Mouse (Mus musculus) mouse trophoblast stem cell (cell line): ENCODE results near the gene Zfp282.

ENCODE experiments used
- in situ Hi-C, 2 experiments: fragments of 300-500 bp; cut with MseI, MboI; formaldehyde crosslinking; loops; 2 replicates in 1 of 2; 3 replicates in 1 of 2; pipeline ENCODE4 v1.15.1; 2025

Zfp282 gene

DNA sequence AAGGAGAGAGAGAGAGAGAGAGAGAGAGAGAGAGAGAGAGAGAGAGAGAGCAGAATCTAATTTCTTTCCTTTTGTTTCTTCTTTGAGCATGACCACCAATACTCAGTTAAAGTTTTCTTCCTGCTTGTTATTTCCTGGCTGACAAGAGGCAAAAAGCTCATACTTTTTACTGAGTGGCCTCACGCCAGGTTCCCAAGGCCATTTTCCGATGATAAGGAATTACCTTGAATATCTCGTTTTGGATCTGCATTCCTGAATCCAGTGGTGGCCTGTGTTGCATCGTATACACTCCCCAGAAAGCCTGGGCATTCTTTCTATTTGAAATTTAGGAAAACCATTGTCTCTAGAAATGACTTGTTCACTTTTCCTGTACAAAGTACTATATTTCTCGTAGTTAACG lies 22.4 kb downstream of the Zfp282 start:
- in situ Hi-C loops, result no loop called here

DNA sequence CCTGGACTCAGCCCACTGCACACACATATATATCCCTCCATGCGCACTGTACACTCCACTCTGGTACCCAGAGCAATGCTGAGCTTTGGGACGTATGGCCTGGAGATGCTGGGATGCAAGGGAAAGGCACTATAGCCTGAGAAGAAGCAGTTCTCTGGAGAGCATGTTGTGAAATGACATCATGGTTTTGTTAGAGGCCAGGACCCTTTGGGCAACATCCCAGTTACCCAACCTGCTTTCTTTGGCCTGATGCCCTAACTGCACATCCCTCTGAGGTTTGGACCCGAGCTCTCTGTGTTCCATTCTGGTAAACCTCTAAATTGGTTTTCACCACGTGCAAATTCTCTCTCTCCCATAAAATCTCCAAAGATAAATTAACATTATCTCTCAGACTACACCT lies 26.6 kb downstream of the Zfp282 start:
- in situ Hi-C loops, result no loop called here

DNA sequence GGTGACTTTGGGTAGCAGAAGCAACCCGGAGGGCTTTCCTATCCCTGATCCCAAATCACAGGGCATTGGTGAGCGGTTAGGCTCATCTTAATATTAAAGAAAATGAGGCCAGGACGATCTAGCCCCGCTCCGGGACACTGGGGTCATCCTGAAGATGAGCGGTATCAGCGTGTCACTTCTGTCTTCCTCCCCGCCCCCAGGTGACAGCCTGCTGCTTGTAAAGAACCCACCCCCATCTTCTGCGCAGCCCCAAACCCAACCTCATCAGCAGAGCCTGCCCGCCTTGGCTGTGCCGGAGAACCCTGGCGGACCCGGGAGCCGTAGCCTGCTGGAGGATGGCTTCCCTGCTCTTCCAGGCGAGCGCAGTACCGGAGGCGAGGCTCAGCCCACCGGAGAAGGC lies 27.4 kb downstream of the Zfp282 start:
- in situ Hi-C loops, result no loop called here

DNA sequence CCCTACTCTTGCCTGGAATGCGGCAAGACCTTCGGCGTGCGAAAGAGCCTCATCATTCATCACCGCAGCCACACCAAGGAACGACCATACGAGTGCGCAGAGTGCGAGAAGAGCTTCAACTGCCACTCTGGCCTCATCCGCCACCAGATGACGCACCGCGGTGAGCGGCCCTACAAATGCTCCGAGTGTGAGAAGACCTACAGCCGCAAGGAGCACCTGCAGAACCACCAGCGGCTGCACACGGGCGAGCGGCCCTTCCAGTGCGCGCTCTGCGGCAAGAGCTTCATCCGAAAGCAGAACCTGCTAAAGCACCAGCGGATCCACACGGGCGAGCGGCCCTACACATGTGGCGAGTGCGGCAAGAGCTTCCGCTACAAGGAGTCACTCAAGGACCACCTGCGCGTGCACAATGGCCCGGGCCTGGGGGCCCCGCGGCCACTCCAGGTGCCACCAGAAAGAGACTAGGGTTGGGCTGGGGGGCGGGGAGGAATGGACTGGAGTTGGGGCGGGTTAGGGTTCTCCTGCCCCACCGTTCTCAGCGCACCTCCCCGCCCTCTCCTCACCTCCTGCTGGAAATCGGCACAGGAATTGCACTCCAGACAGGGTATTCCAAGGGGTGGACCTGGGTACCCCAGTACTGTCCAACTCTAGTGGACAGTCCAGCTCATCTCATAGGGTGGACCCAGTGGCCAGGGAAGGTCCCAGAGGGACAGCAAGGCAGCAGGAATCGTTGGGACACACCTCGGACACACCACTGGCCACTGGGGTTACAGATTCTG lies 28.1 kb downstream of the Zfp282 start:
- in situ Hi-C loops, result no loop called here

DNA sequence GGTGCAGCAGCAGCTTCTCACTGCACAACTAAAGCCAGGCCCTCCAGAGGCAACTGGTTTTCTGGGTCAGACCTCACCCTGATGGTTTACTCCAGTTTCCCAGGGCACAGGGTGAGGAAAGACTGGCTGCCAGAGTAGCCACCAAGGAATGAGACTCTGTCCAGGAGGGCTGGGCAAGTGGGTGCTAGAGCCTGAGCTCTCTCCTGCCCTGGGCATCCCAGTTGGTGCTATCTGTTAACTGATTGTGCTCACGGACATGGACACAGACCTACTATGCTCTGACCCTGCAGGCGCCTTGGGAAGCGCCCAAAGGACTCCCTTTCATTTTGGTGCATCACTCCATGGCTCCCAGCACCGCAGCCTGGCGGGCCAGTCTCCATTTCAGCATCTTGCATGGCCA lies 29.3 kb downstream of the Zfp282 start:
- in situ Hi-C loops, result no loop called here

DNA sequence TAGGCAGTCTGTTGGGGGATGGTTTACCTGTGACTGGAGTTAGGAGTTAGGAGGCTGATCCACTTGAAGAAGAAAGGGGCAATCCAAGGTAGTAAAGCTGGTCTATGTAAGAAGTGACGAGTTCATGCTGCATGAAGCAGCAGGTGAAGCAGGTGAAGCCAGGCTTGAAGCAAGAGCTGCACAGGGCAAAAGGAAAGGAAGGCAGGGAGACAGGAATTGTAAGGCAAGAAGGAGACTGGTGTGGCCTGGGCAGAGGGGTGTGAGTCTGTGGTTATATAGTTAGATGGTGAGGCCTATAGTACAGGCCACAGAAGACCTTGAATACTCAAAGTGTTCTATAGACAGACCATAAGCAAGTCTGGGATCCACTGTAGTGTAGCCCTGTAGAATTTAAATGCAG lies 32.0 kb downstream of the Zfp282 start:
- in situ Hi-C loops, result no loop called here

DNA sequence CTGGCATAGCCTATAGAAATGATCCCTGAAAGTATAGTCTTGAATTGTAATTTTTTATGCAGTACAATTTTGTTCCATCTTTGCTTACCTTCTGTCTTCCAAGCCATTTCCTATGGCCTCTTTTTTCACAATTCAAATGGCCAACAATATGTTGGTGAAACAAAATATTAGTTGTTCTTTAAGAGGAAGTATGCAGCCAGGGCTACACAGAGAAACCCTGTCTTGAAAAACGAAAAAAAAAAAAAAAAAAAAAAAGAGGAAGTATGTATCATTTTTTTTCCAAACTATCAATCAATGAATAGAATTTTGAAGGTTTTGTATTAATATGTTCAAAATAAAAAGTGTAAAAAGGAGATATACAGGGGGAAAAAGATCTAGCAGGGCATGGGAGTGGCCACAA lies 34.6 kb downstream of the Zfp282 start:
- in situ Hi-C loops, result no loop called here

DNA sequence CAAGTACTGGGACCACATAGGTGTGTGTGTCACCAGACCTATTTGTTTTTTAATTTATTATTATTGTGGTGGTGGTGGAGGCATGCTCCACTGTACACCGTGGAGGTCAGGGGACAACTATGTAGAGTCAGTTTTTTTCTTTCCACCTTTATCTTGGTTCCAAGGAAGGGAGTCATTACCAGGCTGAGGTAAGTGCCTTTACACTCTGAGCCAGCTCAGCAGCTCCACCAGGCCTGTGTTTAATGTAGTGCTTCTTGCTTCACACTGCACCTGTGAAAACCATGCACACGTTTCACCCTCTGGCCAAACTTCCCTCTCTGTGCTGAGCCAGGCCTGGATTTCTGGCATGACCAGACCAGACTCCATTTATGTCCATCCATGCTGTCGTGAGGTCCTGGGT lies 36.0 kb downstream of the Zfp282 start:
- in situ Hi-C loops, result no loop called here

DNA sequence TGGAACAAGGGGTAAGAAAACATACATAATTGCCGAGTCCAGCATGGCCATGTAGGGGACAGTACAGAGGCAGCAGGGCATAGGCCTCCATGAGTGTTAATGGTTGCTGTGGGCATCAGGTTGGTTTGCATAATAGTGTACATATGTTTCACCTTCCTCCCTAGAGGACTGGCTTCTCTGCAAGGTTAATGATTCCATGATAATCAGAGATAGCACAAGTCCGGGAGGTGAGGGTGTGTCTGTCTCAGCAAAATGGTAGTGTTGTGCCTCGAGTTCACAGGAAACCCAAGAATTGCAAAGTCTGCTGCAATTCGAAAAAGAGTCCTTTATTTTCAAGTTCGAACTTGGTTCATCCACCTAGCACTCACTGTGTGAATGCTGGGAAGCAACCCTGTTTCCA lies 40.0 kb downstream of the Zfp282 start:
- in situ Hi-C loops, result no loop called here

DNA sequence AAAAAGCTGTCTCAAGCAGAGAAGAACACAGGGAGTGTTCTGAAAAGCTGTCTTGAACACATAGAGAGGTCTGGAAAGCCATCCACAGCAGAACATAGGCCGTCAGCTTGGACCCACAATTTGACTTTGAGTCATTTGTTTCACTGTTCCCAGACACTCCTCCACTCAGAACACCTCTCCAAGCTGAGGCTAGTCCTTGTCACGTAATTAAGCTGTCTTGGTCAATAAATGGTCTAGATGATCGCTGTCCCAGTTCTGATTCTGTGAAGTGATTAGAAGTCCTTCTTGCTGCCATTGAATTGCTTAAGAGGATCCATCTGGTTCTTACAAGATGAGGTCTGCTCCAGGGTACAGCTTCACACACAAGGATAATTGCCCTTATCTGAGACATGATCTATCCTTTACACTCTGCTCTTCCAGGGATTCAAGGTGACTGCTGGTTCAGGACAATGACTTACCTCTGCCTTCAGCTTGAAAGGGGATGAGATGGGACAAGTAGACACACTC lies 41.8 kb downstream of the Zfp282 start:
- in situ Hi-C loops, result no loop called here

DNA sequence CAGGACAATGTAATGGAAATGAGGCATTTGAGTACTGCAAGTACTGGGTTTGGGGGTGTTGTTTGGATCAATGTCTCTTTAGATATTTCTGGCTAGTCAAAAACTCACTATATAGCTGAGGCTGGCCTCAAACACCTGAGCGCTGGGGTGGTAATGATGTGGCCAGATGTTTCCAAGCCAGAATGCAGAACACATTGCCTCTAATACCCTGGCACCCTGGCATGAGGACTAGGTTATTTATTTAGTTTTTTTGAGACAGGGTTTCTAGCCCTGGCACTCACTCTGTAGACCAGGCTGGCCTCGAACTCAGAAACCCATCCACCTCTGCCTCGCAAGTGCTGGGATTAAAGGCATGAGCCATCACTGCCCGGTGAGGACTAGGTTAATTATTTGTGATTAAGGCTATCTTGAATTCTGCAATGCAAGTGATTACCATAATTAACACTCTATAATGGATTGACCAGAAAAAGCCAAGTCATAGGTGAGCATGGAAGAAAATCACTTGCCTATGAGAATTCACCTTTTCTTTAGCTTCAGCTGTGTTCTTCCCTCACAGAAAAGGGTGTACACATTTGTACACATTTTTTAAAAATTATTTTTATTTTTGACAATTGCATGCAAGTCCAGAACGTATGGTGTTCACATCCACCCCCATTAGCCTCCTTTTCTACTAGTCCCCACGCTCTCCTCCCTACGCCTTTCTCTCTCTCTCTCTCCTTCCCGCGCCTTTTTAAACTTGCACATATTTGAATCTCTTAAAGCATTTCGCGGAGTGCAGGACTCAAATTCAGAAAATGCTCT lies 42.8 kb downstream of the Zfp282 start:
- in situ Hi-C loops, result no loop called here

DNA sequence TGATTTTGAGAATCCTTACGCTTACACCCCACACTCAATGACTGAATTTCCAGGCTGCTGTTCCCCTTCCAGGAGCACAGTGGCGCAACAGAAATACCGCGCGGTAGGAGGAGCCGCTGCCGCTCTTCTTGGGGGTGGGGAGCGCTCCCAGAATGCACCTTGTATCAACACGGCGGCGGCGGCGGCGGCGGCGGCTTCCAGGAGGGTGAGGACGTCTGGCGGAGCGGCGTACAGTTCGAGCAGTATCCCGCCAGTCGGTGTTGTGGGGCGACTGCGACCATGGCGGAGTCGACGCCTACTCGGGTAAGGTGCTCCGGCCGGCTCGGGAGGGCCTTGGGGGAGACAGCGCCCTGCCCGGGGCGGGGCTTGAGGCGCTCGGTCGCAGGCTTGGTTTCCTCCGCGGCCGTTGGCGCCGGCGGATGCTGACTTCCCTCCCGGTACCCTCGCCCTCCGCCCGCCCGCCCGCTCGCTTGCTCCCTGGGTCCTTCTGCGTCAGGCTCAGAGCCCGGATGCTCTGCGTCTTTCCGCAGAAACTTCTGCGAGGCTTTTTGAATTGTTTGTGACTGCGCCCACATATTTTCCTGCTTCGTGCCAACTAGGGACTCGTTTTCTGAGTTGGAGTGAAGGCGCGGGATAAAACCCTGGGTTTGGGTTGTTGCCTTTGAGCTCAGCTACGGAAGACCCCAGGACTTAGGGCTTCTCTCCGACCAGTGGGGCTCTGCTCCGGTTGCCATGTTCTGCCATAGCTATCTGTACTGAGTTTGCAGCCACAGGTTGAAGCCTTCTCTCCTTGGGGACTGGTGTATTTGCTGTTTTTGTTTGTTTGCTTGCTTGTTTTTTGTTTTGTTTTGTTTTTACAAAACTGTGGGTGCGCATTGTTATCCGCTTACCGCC lies 43.7 kb downstream of the Zfp282 start, which contains the start of gene Zfp212:
Gene Zfp212, plus strand, starts transcription at position 30 of the 894 bp plus-strand sequence.
- in situ Hi-C loops, result no loop called here

DNA sequence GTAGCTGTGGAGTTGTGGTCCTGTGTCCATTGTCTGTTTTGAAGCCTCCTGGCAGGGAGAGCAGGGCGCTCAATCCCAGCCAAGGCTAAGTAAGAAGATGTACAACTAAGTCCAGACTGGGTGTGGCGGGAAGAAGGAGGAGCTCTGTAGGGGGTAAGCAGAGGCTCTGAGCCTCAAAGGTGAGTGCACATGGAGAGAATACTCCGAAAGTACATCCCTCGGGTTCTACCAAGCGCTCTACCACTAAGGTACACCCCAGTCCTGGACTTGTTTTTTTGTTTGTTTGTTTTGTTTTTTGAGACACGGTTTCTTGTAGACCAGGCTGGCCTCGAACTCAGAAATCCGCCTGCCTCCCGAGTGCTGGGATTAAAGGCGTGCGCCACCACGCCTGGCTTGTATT lies 65.5 kb downstream of the Zfp282 start:
- in situ Hi-C loops, result no loop called here

DNA sequence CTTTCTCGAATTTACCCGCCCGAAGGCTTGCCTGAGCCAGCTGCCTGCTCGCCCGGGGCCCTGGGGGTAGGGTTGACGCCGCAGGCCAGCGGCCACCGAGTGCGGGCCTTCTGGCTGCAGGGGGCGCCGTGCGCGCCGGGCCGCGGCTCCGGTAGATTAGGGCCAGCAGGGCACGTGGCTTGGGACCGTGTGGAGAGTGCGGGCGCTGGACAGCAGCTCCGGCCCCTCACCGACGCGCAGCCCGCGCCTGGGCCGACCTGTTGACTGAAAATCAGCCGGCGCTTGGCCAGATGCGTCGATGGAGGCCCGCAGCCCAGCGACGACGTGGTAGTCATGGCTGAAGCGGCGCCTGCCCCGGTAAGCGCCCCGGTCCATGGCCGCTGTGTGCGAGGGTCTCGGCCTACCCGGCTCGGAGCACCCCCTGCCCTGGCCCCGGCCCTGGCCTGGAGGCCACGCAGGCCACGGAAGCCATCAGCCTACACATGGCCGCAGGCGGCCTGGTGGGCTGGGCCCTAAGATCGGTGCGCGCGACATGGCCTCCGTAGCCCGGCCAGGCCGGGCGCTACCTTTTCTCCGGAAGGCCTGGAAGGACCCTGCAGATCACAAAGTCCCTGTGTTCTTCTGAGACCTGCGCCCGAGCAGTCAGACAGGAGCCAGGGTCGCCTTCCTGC lies 66.2 kb downstream of the Zfp282 start:
- in situ Hi-C loops, result no loop called here

DNA sequence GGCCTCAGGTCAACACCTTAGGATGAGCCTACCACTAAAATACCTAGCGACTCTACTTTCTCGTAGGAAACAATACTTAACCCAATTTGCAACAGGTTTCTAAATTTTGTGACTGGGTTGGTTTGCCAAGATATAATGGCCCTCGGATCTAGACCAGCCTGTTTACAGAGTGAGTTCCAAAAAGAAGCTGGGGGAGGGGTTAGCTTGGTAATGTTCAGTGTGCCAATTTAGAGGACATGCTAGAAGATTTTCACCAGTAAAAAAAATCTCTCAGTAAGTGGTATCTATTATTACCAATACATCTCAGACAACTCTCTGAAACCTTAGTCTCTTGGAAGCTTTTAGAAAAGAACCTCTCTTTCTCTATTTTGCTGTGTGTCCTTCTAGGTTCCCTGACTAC lies 66.7 kb downstream of the Zfp282 start:
- in situ Hi-C loops, result no loop called here

DNA sequence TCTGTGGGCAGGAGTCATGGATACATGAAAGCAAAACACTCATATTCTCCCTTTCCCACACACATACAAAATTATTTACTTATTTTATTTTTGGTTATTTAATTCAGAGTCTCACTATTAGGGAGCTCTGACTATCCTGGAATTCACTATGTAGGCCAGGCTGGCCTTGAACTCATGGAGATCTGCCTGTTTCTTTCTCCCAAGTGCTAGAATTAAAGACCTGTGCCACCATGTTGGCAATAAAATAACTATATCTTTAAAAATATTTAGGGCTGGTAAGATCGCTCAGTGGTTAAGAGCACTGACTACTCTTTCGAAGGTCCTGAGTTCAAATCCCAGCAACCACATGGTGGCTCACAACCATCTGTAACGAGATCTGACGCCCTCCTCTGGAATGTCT lies 70.4 kb downstream of the Zfp282 start:
- in situ Hi-C loops, result no loop called here

DNA sequence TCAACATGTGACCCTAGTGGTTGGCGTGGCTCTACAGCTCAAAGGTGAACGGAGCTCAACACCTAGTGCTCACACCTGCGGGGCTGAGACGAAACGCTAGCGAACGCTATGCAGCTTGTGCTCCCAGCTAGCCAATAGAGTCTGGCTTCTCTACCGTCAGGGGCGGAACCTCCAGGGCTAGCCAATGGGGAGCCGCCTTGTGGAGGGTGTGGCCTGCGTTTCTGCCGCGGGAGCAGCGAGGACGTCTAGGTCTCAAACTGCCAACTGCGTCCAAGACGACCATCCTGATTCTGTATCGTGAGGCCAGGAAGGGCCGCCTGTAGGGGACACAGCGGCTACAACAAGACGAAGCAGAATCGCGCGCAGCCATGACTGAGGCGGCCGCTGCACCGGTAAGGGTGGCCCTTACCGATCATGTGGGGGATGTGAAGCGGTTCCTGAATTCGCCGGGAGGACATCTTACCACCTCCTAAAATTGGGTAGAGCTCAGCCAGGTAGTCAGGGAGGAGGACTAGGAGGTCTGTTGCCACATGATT lies 76.3 kb downstream of the Zfp282 start, which contains the start of gene Zfp956:
Gene Zfp956, plus strand, starts transcription at position 200 of the 536 bp plus-strand sequence.
- in situ Hi-C loops, result no loop called here

DNA sequence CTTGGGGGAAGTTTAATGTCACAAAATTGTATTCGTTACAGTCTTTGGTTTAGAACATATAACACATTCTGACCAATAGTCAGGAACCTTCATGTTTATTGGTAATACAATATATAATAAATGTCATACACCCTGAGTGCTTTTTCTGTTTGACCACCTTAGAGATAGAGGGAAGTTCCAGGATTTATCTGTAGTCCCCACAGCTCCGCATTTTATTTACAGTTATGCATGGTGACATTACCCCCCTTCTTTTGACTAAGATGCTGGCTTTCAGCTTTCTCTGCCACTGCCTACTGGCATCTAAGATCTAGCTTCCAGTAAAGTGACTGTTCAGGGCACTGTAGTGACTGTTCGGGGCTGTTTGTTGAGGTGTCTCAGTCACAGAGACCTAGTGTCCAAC lies 77.4 kb downstream of the Zfp282 start:
- in situ Hi-C loops, result no loop called here

DNA sequence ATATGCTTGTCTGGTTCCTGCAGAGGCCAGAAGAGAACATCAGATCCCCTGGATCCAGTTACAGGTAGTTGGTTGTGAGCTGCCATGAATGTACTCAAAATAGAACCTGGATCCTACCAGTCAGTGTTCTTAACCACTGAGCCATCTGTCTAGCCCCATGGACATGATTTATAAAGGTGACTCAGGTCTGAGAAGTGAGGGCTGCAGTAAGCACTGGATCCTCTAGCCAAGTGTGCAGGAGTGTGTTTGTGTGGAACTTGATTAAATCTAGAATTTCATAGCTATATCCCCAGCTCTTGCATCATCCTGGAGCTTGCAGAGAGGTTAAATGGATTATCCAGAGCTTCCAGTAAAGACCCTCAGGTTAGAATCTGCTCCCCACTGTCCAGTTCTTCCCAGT lies 80.8 kb downstream of the Zfp282 start:
- in situ Hi-C loops, result no loop called here
